Mouse (Mus musculus) brain, adult 10 weeks (tissue): ENCODE measurements around the gene Ush2a. TPM values are rescaled to one million over a fixed set of nuclear protein-coding genes. Genes with fewer than 3 reads are reported as not detected.

ENCODE experiments used
- polyA plus RNA-seq: library from polyadenylated mRNA; stranded (reverse); fragments of 350-450 nt; fragmentation: Illumina TruSeq; extraction: RNeasy Lipid Tissue Mini Kit (QIAGEN cat#74804); gene quantifications from one replicate; pipeline ENCODE4 v1.2.3, GENCODE M21; 2015; ENCODE audit warnings: low read depth, low replicate concordance

The Ush2a gene
- 0.48 TPM for polyA plus RNA-seq

GRCm38 (mm10) chr1:188261903-188262682 lies at the start of gene Ush2a:
Gene Ush2a (plus strand): TSS chr1:188262023.

GRCm38 (mm10) chr1:189007239-189007979 lies 745.6 kb downstream of the Ush2a start, which contains the start of gene Kctd3:
Gene Kctd3 (minus strand): TSS chr1:189007841.

